Mouse (Mus musculus) ES-E14 (cell line): ENCODE data around the gene Gch1. TPM values are rescaled to one million over a fixed set of nuclear protein-coding genes. Genes with fewer than 3 reads are reported as not detected.

Experiments
- DNase-seq: peaks from one replicate; pipeline ENCODE4 v3.0.0-alpha.2; 2013; ENCODE audit warnings: low read depth, low spot score
- H3K27ac ChIP-seq: 2 replicates; pipeline ENCODE4 v1.5.1; 2012; ENCODE audit warnings: low read depth, mild to moderate bottlenecking, low read length, moderate library complexity, mixed read lengths; ENCODE audit not compliant: poor library complexity, insufficient read depth, severe bottlenecking
- H3K36me3 ChIP-seq: 2 replicates; pipeline ENCODE4 v1.6.1; 2012; ENCODE audit warnings: mild to moderate bottlenecking, low read length, moderate library complexity, mixed read lengths; ENCODE audit not compliant: control insufficient read depth, poor library complexity, insufficient read depth, severe bottlenecking
- H3K4me1 ChIP-seq, 2 experiments: fragments of 150-350 bp in 1 of 2; sonication (generic) in 1 of 2; 2 replicates each; pipeline ENCODE4 v1.6.1; 2012; ENCODE audit warnings: low read length in 2 of 2, mild to moderate bottlenecking in 1 of 2, mixed read lengths in 1 of 2; ENCODE audit not compliant: control insufficient read depth in 2 of 2, insufficient read depth in 2 of 2, poor library complexity in 1 of 2
- H3K4me3 ChIP-seq, 2 experiments: fragments of 150-350 bp in 1 of 2; sonication (generic) in 1 of 2; 2 replicates each; pipeline ENCODE4 v1.5.1; 2012; ENCODE audit warnings: low read length in 2 of 2, low read depth in 1 of 2, mild to moderate bottlenecking in 1 of 2, mixed read lengths in 1 of 2; ENCODE audit not compliant: insufficient read depth in 1 of 2, poor library complexity in 1 of 2, severe bottlenecking in 1 of 2
- H3K9ac ChIP-seq: 2 replicates; pipeline ENCODE4 v1.6.1; 2012; ENCODE audit warnings: low read depth, mild to moderate bottlenecking, low read length, mixed read lengths; ENCODE audit not compliant: poor library complexity, insufficient read depth, severe bottlenecking
- H3K9me3 ChIP-seq: fragments of 150-350 bp; sonication (generic); 2 replicates; pipeline ENCODE4 v1.6.1; 2012; ENCODE audit warnings: low read depth, mild to moderate bottlenecking, low read length; ENCODE audit not compliant: control insufficient read depth, insufficient read depth
- CHD2 ChIP-seq: IDR thresholded peaks from 2 replicates; pipeline ENCODE4 v1.6.1; 2014; ENCODE audit warnings: mild to moderate bottlenecking, low read depth, low read length, inconsistent platforms
- HCFC1 ChIP-seq: IDR thresholded peaks from 2 replicates; pipeline ENCODE4 v1.6.1; 2012; ENCODE audit warnings: low read length, inconsistent platforms, borderline replicate concordance; ENCODE audit not compliant: insufficient read depth
- MAFK ChIP-seq: IDR thresholded peaks from 2 replicates; pipeline ENCODE4 v1.6.1; 2014; ENCODE audit warnings: mild to moderate bottlenecking, low read depth, low read length, inconsistent platforms; ENCODE audit not compliant: insufficient read depth
- ZC3H11A ChIP-seq: IDR thresholded peaks from 2 replicates; pipeline ENCODE4 v1.6.1; 2012; ENCODE audit warnings: low read depth, mild to moderate bottlenecking, inconsistent platforms, low read length, borderline replicate concordance
- ZNF384 ChIP-seq: IDR thresholded peaks from 2 replicates; pipeline ENCODE4 v1.6.1; 2012; ENCODE audit warnings: low read depth, low read length, inconsistent platforms
- in situ Hi-C, 2 experiments: fragments of 600-800 bp; cut with MboI; formaldehyde crosslinking; loops; one replicate each; pipeline ENCODE4 v1.15.1; 2025; ENCODE audit warnings: low sequenced_read_pairs in 2 of 2, inconsistent platforms in 1 of 2; ENCODE audit not compliant: unreplicated experiment in 2 of 2
- total RNA-seq: library from RNA; depleted of rRNA; stranded (reverse); fragments of 300-350 nt; gene quantifications from 2 replicates; pipeline ENCODE4 v1.2.3, GENCODE M21; 2012

The Gch1 gene
- total RNA-seq, 1 experiment = 0.76 TPM

DNA sequence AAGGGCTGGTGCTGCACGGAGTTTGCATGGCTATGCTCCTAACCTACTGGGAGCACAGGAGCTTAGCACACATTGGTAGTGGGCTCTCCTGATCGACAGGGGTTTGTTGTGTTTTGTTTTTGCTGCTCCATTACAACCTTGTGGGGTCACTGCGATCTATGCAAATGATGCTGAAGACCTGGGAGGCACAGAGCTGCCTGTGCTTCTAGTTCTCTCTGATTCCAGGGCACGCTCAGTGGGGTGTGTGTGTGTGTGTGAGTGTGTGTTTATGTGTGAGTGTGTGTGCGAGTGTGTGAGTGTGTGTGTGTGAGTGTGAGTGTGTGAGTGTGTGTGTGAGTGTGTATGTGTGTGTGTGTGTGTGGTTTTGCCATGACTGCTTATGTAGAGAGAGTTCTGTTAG, 14.1 kb downstream of the Gch1 start:
- Histone ChIP-seq H3K36me3 (no peaks in the 10 kb centered on the region), H3K9ac (no peak overlapping the region), H3K9me3 (no peaks in the 10 kb centered on the region), H3K27ac (no peak overlapping the region), H3K4me1 (no peaks in the 10 kb centered on the region), H3K4me3 (no peak overlapping the region)
- no peak for DNase-seq
- no peak for TF ChIP-seq HCFC1
- TF ChIP-seq ZC3H11A = no peak
- TF ChIP-seq ZNF384 = no peak
- TF ChIP-seq MAFK = no peak
- TF ChIP-seq CHD2 = no peak
- in situ Hi-C loops = no loop called here

DNA sequence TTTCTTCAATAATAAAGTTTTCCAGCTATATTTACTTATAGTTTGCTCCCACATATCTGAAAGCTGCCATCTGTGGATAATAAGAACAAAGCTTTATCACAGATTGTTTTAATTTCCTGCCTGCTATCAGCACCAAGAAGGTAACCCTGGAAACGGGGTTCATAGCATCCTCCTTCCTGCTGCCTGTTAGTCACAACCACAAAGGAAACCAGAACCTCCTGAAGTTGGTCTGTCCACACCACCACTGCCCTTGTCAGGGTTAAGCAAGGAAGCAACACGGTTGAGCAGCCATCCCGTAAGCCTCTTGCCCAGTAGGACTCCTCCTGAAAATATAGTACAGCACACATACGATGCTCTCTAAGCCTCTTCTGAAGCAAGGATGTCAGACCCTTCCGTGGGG, 17.1 kb downstream of the Gch1 start:
- in situ Hi-C loops = no loop called here
- TF ChIP-seq MAFK (no peak), CHD2 (no peak), ZC3H11A (no peak), HCFC1 (no peak), ZNF384 (no peak)
- DNase-seq = no peak
- Histone ChIP-seq H3K4me1 (no peaks in the 10 kb centered on the region), H3K36me3 (no peaks in the 10 kb centered on the region), H3K9me3 (no peaks in the 10 kb centered on the region), H3K4me3 (no peak overlapping the region), H3K27ac (no peak overlapping the region), H3K9ac (no peak overlapping the region)

DNA sequence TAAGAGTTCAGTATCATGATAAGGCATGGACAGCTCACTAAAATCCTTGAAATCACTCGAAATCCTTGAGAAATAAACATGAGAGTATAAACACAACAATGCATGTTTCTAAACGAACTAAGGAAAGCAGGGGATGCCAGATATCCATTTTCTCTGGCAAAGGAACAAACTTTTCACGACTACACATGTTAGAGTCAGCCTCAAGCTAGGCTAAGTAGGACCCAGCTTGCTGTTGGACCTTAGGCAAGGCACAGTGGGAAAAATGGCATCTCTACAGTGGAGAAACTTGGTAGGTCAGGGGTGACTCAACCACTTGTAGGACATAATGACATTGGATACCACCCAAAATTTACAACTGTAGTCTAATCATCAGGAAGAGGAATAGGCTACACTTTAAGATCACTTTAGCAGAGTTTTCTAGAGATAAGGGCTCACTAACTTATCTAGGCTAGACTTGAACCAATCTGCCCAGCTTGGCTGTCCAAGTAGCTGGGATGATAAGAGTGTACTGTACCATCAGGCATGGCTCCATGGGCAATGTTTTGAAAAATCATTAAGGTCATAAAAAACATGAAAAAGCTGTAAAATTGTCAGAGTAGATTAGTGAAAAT, 18.6 kb downstream of the Gch1 start:
- H3K9me3 ChIP-seq = no peaks in the 10 kb centered on the region
- H3K9ac ChIP-seq = no peak overlapping the region
- H3K4me3 ChIP-seq = no peak overlapping the region
- H3K4me1 ChIP-seq = no peaks in the 10 kb centered on the region
- no peak for DNase-seq
- TF ChIP-seq ZNF384 = no peak
- in situ Hi-C loops = no loop called here
- no peak overlapping the region for H3K27ac ChIP-seq
- H3K36me3 ChIP-seq = no peaks in the 10 kb centered on the region

DNA sequence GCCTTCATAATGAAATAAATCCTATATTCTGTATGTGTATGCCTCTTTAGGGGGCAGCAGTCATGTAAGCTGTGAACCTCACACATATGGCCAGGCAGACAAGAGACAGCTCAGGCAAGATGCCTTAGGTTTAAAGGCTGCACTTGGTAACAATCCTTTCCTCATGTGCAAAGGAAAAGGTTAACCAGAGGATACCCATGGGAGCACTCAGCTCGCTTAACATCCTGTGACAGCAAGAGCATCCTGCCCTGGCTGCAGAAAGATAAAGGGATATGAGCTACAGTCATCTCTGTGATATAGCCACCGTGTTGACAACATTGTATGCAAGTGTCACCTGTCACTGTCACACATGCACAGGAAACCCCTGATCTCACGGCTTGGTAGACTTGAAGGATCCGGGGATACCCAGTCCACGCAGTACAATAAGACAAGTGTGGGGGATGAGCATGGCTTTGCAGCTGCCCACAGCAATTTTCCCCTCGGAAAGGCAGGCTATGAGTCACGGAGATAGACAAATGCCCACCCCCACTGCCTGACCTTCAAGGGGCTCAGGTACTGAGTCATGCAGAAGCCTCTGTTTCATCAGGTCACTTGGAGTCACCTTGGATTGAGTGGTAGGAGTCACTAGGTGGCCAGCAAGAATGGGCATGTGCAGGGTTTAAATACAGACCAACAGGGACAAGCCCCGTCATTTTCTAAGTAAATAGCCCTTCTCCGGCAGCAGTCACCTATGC, 19.4 kb downstream of the Gch1 start:
- no peak overlapping the region for H3K27ac ChIP-seq
- no peak overlapping the region for H3K4me3 ChIP-seq

DNA sequence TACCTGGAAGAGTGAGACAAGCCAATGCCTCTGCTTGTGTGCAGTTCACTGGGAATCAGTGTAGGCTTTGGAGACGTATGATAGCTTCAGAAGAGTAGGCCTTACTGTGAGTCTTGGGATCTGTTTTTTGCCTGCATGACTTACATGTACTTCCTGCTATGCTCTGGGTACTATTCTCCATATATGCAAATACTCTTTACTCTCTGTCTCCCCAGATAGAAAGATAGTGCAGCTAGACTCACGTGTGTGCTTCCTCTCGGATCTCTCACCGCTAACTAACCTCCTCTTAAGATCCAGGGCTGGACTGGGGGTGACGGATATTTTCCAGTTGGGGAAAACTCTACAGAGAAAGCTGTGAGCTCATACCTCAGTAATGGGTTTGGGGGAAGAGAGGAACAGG, 23.5 kb downstream of the Gch1 start:
- DNase-seq = no peak
- Histone ChIP-seq H3K36me3 (no peaks in the 10 kb centered on the region), H3K9me3 (no peaks in the 10 kb centered on the region), H3K4me3 (no peak overlapping the region), H3K9ac (no peak overlapping the region), H3K4me1 (no peaks in the 10 kb centered on the region), H3K27ac (no peak overlapping the region)
- TF ChIP-seq MAFK (no peak), HCFC1 (no peak), CHD2 (no peak), ZC3H11A (no peak), ZNF384 (no peak)
- in situ Hi-C loops = no loop called here

More for the DNA sequence above, 19.4 kb downstream of the Gch1 start:
- in situ Hi-C loops = no loop called here
- Histone ChIP-seq H3K36me3 (no peaks in the 10 kb centered on the region), H3K4me1 (no peaks in the 10 kb centered on the region), H3K9me3 (no peaks in the 10 kb centered on the region), H3K9ac (no peak overlapping the region)
- no peak for TF ChIP-seq MAFK
- TF ChIP-seq CHD2 = no peak
- no peak for TF ChIP-seq ZNF384
- TF ChIP-seq HCFC1 = no peak
- no peak for TF ChIP-seq ZC3H11A
- DNase-seq = no peak
